Mouse (Mus musculus): Measurements from ENCODE around the gene Metrn.

GRCm38 (mm10) chr17:25773549-25774120 lies 23.3 kb downstream of the Metrn start, which contains the start of gene Narfl:
- TF ChIP-seq CTCF (IDR thresholded peaks at IDR 0.05; ENCODE audit: control insufficient read depth, insufficient read depth, low read length) (peak; percentile 97), POLR2A (IDR thresholded peaks at IDR 0.05; ENCODE audit: borderline replicate concordance, control insufficient read depth, low read depth, low read length) (peak; percentile 89)

All from bone marrow, adult 2 months (tissue).